Mouse (Mus musculus) midbrain, postnatal 0 days (tissue): Measurements from ENCODE around the gene F13b. TPM values are rescaled to one million over a fixed set of nuclear protein-coding genes. Genes with fewer than 3 reads are reported as not detected.

ENCODE experiments used
- ATAC-seq: fragments of 200-750 bp; cut with Nextera tagmentation; 2 replicates; pipeline ENCODE4 v1.8.0; 2017; ENCODE audit warnings: moderate number of reproducible peaks, mild to moderate bottlenecking, moderate TSS enrichment, moderate library complexity; ENCODE audit not compliant: low FRiP score
- DNase-seq: peaks from one replicate; pipeline ENCODE4 v3.0.0-alpha.2; 2015; ENCODE audit warnings: low spot score
- H3K27ac ChIP-seq: fragments of 300-500 bp; sonication (generic); 2 replicates; pipeline ENCODE4 v1.5.1; 2014; ENCODE audit warnings: low read depth, mild to moderate bottlenecking, low read length, mixed read lengths
- H3K27me3 ChIP-seq: fragments of 300-500 bp; sonication (generic); 2 replicates; pipeline ENCODE4 v1.6.1; 2014; ENCODE audit warnings: low read length, control low read depth, mixed read lengths; ENCODE audit not compliant: insufficient read depth
- H3K36me3 ChIP-seq: fragments of 300-500 bp; sonication (generic); 2 replicates; pipeline ENCODE4 v1.6.1; 2014; ENCODE audit warnings: low read length, control low read depth, mixed read lengths; ENCODE audit not compliant: insufficient read depth
- H3K4me1 ChIP-seq: fragments of 300-500 bp; sonication (generic); 2 replicates; pipeline ENCODE4 v1.6.1; 2014; ENCODE audit warnings: mild to moderate bottlenecking, control low read depth, antibody characterized with exemption, low read length, mixed read lengths; ENCODE audit not compliant: insufficient read depth
- H3K4me2 ChIP-seq: fragments of 300-500 bp; sonication (generic); 2 replicates; pipeline ENCODE4 v1.6.1; 2014; ENCODE audit warnings: low read depth, mild to moderate bottlenecking, low read length, mixed read lengths; ENCODE audit not compliant: poor library complexity, severe bottlenecking
- H3K4me3 ChIP-seq: fragments of 300-500 bp; sonication (generic); 2 replicates; pipeline ENCODE4 v1.5.1; 2014; ENCODE audit warnings: low read depth, mild to moderate bottlenecking, low read length, moderate library complexity
- H3K9ac ChIP-seq: fragments of 300-500 bp; sonication (generic); replicated peaks from 2 replicates; pipeline ENCODE4 v1.6.1; 2014; ENCODE audit warnings: mild to moderate bottlenecking, low read length, moderate library complexity, mixed read lengths; ENCODE audit not compliant: poor library complexity, severe bottlenecking
- H3K9me3 ChIP-seq: fragments of 300-500 bp; sonication (generic); 2 replicates; pipeline ENCODE4 v1.6.1; 2016; ENCODE audit warnings: low read length, control low read depth
- CTCF ChIP-seq: IDR thresholded peaks from 2 replicates; pipeline ENCODE4 v1.5.1; 2016; ENCODE audit warnings: antibody characterized with exemption, mild to moderate bottlenecking
- WGBS: fragments of 180-500 bp; shearing (Covaris S2); extraction: QIAGEN DNeasy Blood & Tissue Kit; methylation state at CpG from one replicate; pipeline ENCODE4 v1.1.7; 2014; 5-methylcytosine and 5-hydroxymethylcytosine counted together
- polyA plus RNA-seq: library from polyadenylated mRNA; unstranded; fragments of >200 nt; fragmentation: Nextera tagmentation; extraction: Ambion mirVana; gene quantifications from 2 replicates; pipeline ENCODE4 v1.2.1, GENCODE M21; 2015
- total RNA-seq: library from RNA; depleted of rRNA; stranded (reverse); fragments of >200 nt; gene quantifications from 2 replicates; pipeline ENCODE4 v1.2.3, GENCODE M21; 2014; rRNA removed

The F13b gene
- total and polyA plus RNA-seq, 2 experiments from 2014 or later: not detected

- DNase-seq (no peak), ATAC-seq (no peak)
- Histone ChIP-seq H3K4me2 (no peak overlapping the region), H3K27ac (no peak overlapping the region), H3K4me3 (no peak overlapping the region), H3K4me1 (no peaks in the 10 kb centered on the region), H3K9me3 (no peaks in the 10 kb centered on the region), H3K36me3 (no peaks in the 10 kb centered on the region), H3K9ac (no peak overlapping the region), H3K27me3 (no peaks in the 10 kb centered on the region)
- TF ChIP-seq CTCF: no peak
Observed at GRCm38 (mm10) chr1:139499751-139500150, 1.8 kb upstream of the F13b start.

GRCm38 (mm10) chr1:139514556-139514955, 13.1 kb downstream of the F13b start:
- Histone ChIP-seq H3K27ac (no peak overlapping the region), H3K4me3 (no peak overlapping the region), H3K4me1 (no peaks in the 10 kb centered on the region), H3K9me3 (no peaks in the 10 kb centered on the region), H3K36me3 (no peaks in the 10 kb centered on the region), H3K27me3 (no peaks in the 10 kb centered on the region), H3K4me2 (no peak overlapping the region), H3K9ac (no peak overlapping the region)
- no peak for TF ChIP-seq CTCF
- ATAC-seq (no peak), DNase-seq (no peak)
- 90% methylated on average over 12 of the region's 12 CpGs for WGBS

GRCm38 (mm10) chr1:139548536-139548935, 47.0 kb downstream of the F13b start:
- no peak overlapping the region for H3K27ac ChIP-seq
- no peak overlapping the region for H3K9ac ChIP-seq
- WGBS: 94% methylated on average over 1 of the region's 1 CpGs
- DNase-seq: no peak
- H3K4me3 ChIP-seq: no peak overlapping the region
- no peak for ATAC-seq
- no peaks in the 10 kb centered on the region for H3K4me1 ChIP-seq
- no peak for TF ChIP-seq CTCF
- H3K4me2 ChIP-seq: no peak overlapping the region
- no peaks in the 10 kb centered on the region for H3K36me3 ChIP-seq
- H3K9me3 ChIP-seq: no peaks in the 10 kb centered on the region
- H3K27me3 ChIP-seq: no peaks in the 10 kb centered on the region

- Histone ChIP-seq H3K9ac (no peak overlapping the region), H3K4me2 (no peak overlapping the region), H3K4me1 (no peaks in the 10 kb centered on the region), H3K27me3 (no peaks in the 10 kb centered on the region), H3K36me3 (no peaks in the 10 kb centered on the region), H3K9me3 (no peaks in the 10 kb centered on the region), H3K4me3 (no peak overlapping the region), H3K27ac (no peak overlapping the region)
- DNase-seq: no peak
- TF ChIP-seq CTCF: no peak
- no peak for ATAC-seq
- WGBS: 83% methylated on average over 1 of the region's 1 CpGs
Observed at GRCm38 (mm10) chr1:139551311-139551710, 49.8 kb downstream of the F13b start.

GRCm38 (mm10) chr1:139560024-139560423, 58.5 kb downstream of the F13b start, which contains the start of gene Cfhr1:
Cfhr1 (minus strand) TSS chr1:139560272.
- no peak for ATAC-seq
- H3K27me3 ChIP-seq: no peaks in the 10 kb centered on the region
- no peaks in the 10 kb centered on the region for H3K4me1 ChIP-seq
- no peaks in the 10 kb centered on the region for H3K9me3 ChIP-seq
- H3K9ac ChIP-seq: no peak within 1 kb of the TSS
- no peaks in the 10 kb centered on the region for H3K36me3 ChIP-seq
- no peak within 1 kb of the TSS for H3K27ac ChIP-seq
- no peak for TF ChIP-seq CTCF
- no peak for DNase-seq
- WGBS: 57% methylated on average over 1 of the region's 1 CpGs
- no peak within 1 kb of the TSS for H3K4me2 ChIP-seq
- H3K4me3 ChIP-seq: no peak within 1 kb of the TSS

Other genes starting within 250 kb of the F13b start
- 3.0 and 7.9 TPM in 2 replicates for gene Crb1, start 124.6 kb upstream of the F13b start, total RNA-seq
- 1.1 and 1.8 TPM in 2 replicates for gene Crb1, start 124.6 kb upstream of the F13b start, polyA plus RNA-seq
- 54.5 and 65.1 TPM in 2 replicates for gene Zbtb41, start 79.4 kb upstream of the F13b start, total RNA-seq
- gene Zbtb41, start 79.4 kb upstream of the F13b start, polyA plus RNA-seq: 11.9 and 13.2 TPM in 2 replicates
- gene Aspm, start 46.9 kb upstream of the F13b start, total RNA-seq: 2.7 and 4.0 TPM in 2 replicates
- gene Aspm, start 46.9 kb upstream of the F13b start, polyA plus RNA-seq: 0.65 and 0.75 TPM in 2 replicates
- not detected in 2 replicates for gene Cfhr1, start 58.6 kb downstream of the F13b start, total RNA-seq
- not detected in 2 replicates for gene Cfhr1, start 58.6 kb downstream of the F13b start, polyA plus RNA-seq